Mouse (Mus musculus) midbrain, embryonic 13.5 days (tissue): ENCODE results near the gene Lclat1. TPM values are rescaled to one million over a fixed set of nuclear protein-coding genes. Genes with fewer than 3 reads are reported as not detected.

Experiments used
- ATAC-seq: fragments of 200-750 bp; cut with Nextera tagmentation; 2 replicates; pipeline ENCODE4 v1.8.0; 2017; ENCODE audit warnings: mild to moderate bottlenecking, moderate TSS enrichment, moderate library complexity
- H3K27ac ChIP-seq: fragments of 300-500 bp; sonication (generic); 2 replicates; pipeline ENCODE4 v1.5.1; 2015; ENCODE audit warnings: inconsistent platforms, mild to moderate bottlenecking, moderate library complexity
- H3K27me3 ChIP-seq: fragments of 300-500 bp; sonication (generic); 2 replicates; pipeline ENCODE4 v1.6.1; 2015; ENCODE audit warnings: mild to moderate bottlenecking, inconsistent platforms
- H3K36me3 ChIP-seq: fragments of 300-500 bp; sonication (generic); 2 replicates; pipeline ENCODE4 v1.6.1; 2015; ENCODE audit warnings: mild to moderate bottlenecking, inconsistent platforms
- H3K4me1 ChIP-seq: fragments of 300-500 bp; sonication (generic); replicated peaks from 2 replicates; pipeline ENCODE4 v1.6.1; 2015; ENCODE audit warnings: inconsistent platforms
- H3K4me2 ChIP-seq: fragments of 300-500 bp; sonication (generic); replicated peaks from 2 replicates; pipeline ENCODE4 v1.6.1; 2015; ENCODE audit warnings: moderate library complexity, mild to moderate bottlenecking, inconsistent platforms
- H3K4me3 ChIP-seq: fragments of 300-500 bp; sonication (generic); replicated peaks from 2 replicates; pipeline ENCODE4 v1.5.1; 2015; ENCODE audit warnings: mild to moderate bottlenecking, inconsistent platforms
- H3K9ac ChIP-seq: fragments of 300-500 bp; sonication (generic); replicated peaks from 2 replicates; pipeline ENCODE4 v1.6.1; 2015; ENCODE audit warnings: mild to moderate bottlenecking, inconsistent platforms
- H3K9me3 ChIP-seq: fragments of 300-500 bp; sonication (generic); 2 replicates; pipeline ENCODE4 v1.6.1; 2016; ENCODE audit warnings: mild to moderate bottlenecking, inconsistent platforms
- WGBS: fragments of 180-500 bp; shearing (Covaris S2); methylation state at CpG from one replicate; pipeline ENCODE4 v1.1.7; 2015; 5-methylcytosine and 5-hydroxymethylcytosine counted together
- polyA plus RNA-seq: library from polyadenylated mRNA; unstranded; fragments of >200 nt; fragmentation: Nextera tagmentation; extraction: Ambion mirVana; gene quantifications from 2 replicates; pipeline ENCODE4 v1.2.1, GENCODE M21; 2015

Gene Lclat1
- polyA plus RNA-seq, 1 experiment from 2014 or later, result 7.9 TPM

- no peaks in the 10 kb centered on the region for H3K9me3 ChIP-seq
- H3K4me1 ChIP-seq, result no peaks in the 10 kb centered on the region
- no peak overlapping the region for H3K9ac ChIP-seq
- H3K36me3 ChIP-seq, result no peaks in the 10 kb centered on the region
- H3K4me3 ChIP-seq, result no peak overlapping the region
- 97% methylated on average over 2 of the region's 2 CpGs for WGBS
- no peak overlapping the region for H3K4me2 ChIP-seq
- no peaks in the 10 kb centered on the region for H3K27me3 ChIP-seq
- no peak overlapping the region for H3K27ac ChIP-seq
- ATAC-seq, result no peak
These were observed 45.9 kb downstream of the Lclat1 start for GRCm38 (mm10) chr17:73153672-73154071.

GRCm38 (mm10) chr17:73156606-73157005 lies 48.8 kb downstream of the Lclat1 start:
- H3K4me1 ChIP-seq, result no peaks in the 10 kb centered on the region
- no peak for ATAC-seq
- 52% methylated on average over 1 of the region's 1 CpGs for WGBS
- no peaks in the 10 kb centered on the region for H3K36me3 ChIP-seq
- H3K9me3 ChIP-seq, result no peaks in the 10 kb centered on the region
- H3K4me3 ChIP-seq, result no peak overlapping the region
- H3K27me3 ChIP-seq, result no peaks in the 10 kb centered on the region
- H3K9ac ChIP-seq, result no peak overlapping the region
- no peak overlapping the region for H3K27ac ChIP-seq
- H3K4me2 ChIP-seq, result no peak overlapping the region

DNA sequence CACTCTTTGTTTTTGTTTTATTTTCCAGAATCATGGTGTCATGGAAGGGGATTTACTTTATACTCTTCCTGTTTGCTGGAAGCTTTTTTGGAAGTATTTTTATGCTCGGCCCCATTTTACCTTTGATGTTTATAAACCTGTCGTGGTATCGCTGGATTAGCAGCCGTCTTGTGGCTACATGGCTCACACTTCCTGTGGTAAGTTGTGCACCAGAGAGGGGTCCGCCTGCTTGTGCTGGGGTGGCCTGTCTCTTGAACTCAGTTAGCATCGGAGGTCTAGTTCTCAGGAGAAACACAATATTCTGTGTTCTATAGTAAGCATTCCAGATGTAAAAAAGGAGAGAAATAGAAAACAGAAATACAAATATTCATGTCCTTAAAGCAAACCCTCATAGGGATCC lies 54.0 kb downstream of the Lclat1 start:
- no peak overlapping the region for H3K4me2 ChIP-seq
- H3K36me3 ChIP-seq, result no peaks in the 10 kb centered on the region
- no peaks in the 10 kb centered on the region for H3K9me3 ChIP-seq
- no peak for ATAC-seq
- no peak overlapping the region for H3K9ac ChIP-seq
- no peak overlapping the region for H3K27ac ChIP-seq
- no peak overlapping the region for H3K4me3 ChIP-seq
- WGBS, result 88% methylated on average over 6 of the region's 6 CpGs
- peaks cover 4% of the 10 kb centered on the region; the same call in 1 of the 2 replicates for H3K4me1 ChIP-seq
- no peaks in the 10 kb centered on the region for H3K27me3 ChIP-seq

DNA sequence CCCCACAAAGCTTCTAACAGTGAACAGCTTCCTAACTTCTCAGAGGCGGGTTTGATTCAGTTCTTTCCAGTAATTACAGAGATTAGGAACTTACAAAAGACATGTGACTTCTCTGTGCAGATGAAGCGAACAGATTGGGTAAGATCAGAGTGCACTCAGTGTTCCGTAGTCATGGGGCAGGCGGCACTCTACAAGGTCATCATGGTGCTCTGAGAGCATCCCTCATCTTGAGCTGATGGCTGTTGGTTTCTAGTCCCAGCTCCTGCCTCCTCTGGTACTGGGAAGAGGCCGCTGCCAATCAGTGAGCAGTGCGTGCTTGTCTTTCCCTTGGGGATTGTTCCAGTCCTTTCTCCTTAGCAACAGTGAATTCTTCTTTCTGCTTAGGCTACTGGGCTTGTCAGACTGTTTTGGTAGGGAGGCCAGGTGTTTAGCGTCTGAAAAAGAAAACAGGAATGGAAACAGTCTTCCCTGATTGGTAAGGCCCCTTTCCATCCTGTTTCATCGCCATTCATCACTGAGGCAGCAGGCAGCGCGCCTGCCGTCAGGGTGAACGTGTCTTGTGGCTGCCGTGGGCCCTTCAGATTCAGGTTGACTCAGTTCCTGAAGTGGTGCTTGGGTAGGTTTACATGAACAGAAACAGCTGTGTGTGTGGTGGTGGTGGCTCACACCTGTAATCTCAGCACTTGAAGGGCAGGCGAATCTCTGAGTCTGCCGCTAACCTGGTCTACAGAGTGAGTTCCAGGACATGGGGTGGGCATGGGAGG lies 54.8 kb downstream of the Lclat1 start:
- ATAC-seq, result 0 out of 2 replicates have a peak, but pooled peaks have one; percentile 24
- H3K4me1 ChIP-seq, result peaks cover 4% of the 10 kb centered on the region; the same call in 1 of the 2 replicates
- 86% methylated on average over 15 of the region's 15 CpGs for WGBS
- H3K36me3 ChIP-seq, result no peaks in the 10 kb centered on the region
- H3K4me3 ChIP-seq, result no peak overlapping the region
- no peaks in the 10 kb centered on the region for H3K9me3 ChIP-seq
- no peaks in the 10 kb centered on the region for H3K27me3 ChIP-seq
- no peak overlapping the region for H3K4me2 ChIP-seq
- H3K9ac ChIP-seq, result no peak overlapping the region
- no peak overlapping the region for H3K27ac ChIP-seq

GRCm38 (mm10) chr17:73163597-73163996 lies 55.8 kb downstream of the Lclat1 start:
- no peaks in the 10 kb centered on the region for H3K9me3 ChIP-seq
- no peaks in the 10 kb centered on the region for H3K36me3 ChIP-seq
- ATAC-seq, result no peak
- no peak overlapping the region for H3K27ac ChIP-seq
- no peak overlapping the region for H3K4me2 ChIP-seq
- H3K9ac ChIP-seq, result no peak overlapping the region
- H3K4me3 ChIP-seq, result no peak overlapping the region
- peaks cover 4% of the 10 kb centered on the region; the same call in 1 of the 2 replicates for H3K4me1 ChIP-seq
- 67% methylated on average over 3 of the region's 3 CpGs for WGBS
- H3K27me3 ChIP-seq, result no peaks in the 10 kb centered on the region

- Histone ChIP-seq H3K36me3 (no peaks in the 10 kb centered on the region), H3K27me3 (no peaks in the 10 kb centered on the region), H3K27ac (no peak overlapping the region), H3K4me2 (no peak overlapping the region), H3K4me1 (peaks cover 4% of the 10 kb centered on the region; the same call in 1 of the 2 replicates), H3K9ac (no peak overlapping the region), H3K4me3 (no peak overlapping the region), H3K9me3 (no peaks in the 10 kb centered on the region)
- ATAC-seq, result no peak
- WGBS, result 93% methylated on average over 2 of the region's 2 CpGs
These were observed 56.3 kb downstream of the Lclat1 start for GRCm38 (mm10) chr17:73164121-73164520.

GRCm38 (mm10) chr17:73169461-73169860 lies 61.7 kb downstream of the Lclat1 start:
- Histone ChIP-seq H3K4me1 (no peaks in the 10 kb centered on the region), H3K4me2 (no peak overlapping the region), H3K27ac (no peak overlapping the region), H3K9ac (no peak overlapping the region), H3K4me3 (no peak overlapping the region), H3K9me3 (no peaks in the 10 kb centered on the region), H3K36me3 (no peaks in the 10 kb centered on the region), H3K27me3 (no peaks in the 10 kb centered on the region)
- WGBS, result 95% methylated on average over 7 of the region's 7 CpGs
- no peak for ATAC-seq

- 81% methylated on average over 5 of the region's 5 CpGs for WGBS
- Histone ChIP-seq H3K9me3 (no peaks in the 10 kb centered on the region), H3K36me3 (no peaks in the 10 kb centered on the region)
These were observed 62.4 kb downstream of the Lclat1 start for GRCm38 (mm10) chr17:73170141-73170540.

GRCm38 (mm10) chr17:73174083-73174562 lies 66.3 kb downstream of the Lclat1 start:
- Histone ChIP-seq H3K36me3 (0 out of 2 replicates have a peak, but pooled peaks cover 5% of the 10 kb centered on the region), H3K9ac (no peak overlapping the region), H3K4me2 (no peak overlapping the region), H3K27me3 (no peaks in the 10 kb centered on the region), H3K4me1 (no peaks in the 10 kb centered on the region), H3K27ac (no peak overlapping the region), H3K9me3 (no peaks in the 10 kb centered on the region), H3K4me3 (no peak overlapping the region)
- ATAC-seq, result 0 out of 2 replicates have a peak, but pooled peaks have one; percentile 27
- 69% methylated on average over 5 of the region's 5 CpGs for WGBS

More at GRCm38 (mm10) chr17:73170141-73170540, 62.4 kb downstream of the Lclat1 start:
- Histone ChIP-seq H3K27me3 (no peaks in the 10 kb centered on the region), H3K27ac (no peak overlapping the region), H3K9ac (no peak overlapping the region), H3K4me2 (no peak overlapping the region), H3K4me3 (no peak overlapping the region), H3K4me1 (no peaks in the 10 kb centered on the region)
- no peak for ATAC-seq

- Histone ChIP-seq H3K27me3 (no peaks in the 10 kb centered on the region), H3K4me2 (no peak overlapping the region), H3K27ac (no peak overlapping the region), H3K36me3 (0 out of 2 replicates have a peak, but pooled peaks cover 5% of the 10 kb centered on the region), H3K9ac (no peak overlapping the region), H3K4me1 (no peaks in the 10 kb centered on the region), H3K4me3 (no peak overlapping the region), H3K9me3 (no peaks in the 10 kb centered on the region)
- WGBS, result 87% methylated on average over 5 of the region's 5 CpGs
- no peak for ATAC-seq
These were observed 67.9 kb downstream of the Lclat1 start for GRCm38 (mm10) chr17:73175720-73176119.

DNA sequence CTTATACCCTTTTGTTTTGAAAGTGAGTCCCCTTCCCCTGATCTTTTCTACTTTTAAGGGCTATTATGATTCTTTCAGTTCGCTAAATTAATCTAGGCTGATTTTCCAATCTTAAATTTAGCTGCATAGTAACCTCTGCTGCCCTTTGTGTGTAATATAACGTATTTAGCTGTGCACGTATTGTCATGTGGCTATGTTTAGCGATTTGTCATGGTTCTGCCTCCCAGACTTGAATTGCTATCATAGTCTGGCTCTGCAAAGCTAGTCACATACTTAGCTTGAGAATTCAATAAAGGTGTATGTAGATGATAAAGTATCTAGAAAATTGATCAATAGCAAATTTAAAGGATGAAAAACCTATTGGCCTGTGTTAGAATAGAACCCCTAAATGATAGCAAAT lies 69.3 kb downstream of the Lclat1 start:
- Histone ChIP-seq H3K4me3 (no peak overlapping the region), H3K27me3 (no peaks in the 10 kb centered on the region), H3K36me3 (0 out of 2 replicates have a peak, but pooled peaks cover 5% of the 10 kb centered on the region), H3K9ac (no peak overlapping the region), H3K27ac (no peak overlapping the region), H3K4me2 (no peak overlapping the region), H3K4me1 (no peaks in the 10 kb centered on the region), H3K9me3 (no peaks in the 10 kb centered on the region)
- WGBS, result 82% methylated on average over 4 of the region's 4 CpGs
- ATAC-seq, result no peak

DNA sequence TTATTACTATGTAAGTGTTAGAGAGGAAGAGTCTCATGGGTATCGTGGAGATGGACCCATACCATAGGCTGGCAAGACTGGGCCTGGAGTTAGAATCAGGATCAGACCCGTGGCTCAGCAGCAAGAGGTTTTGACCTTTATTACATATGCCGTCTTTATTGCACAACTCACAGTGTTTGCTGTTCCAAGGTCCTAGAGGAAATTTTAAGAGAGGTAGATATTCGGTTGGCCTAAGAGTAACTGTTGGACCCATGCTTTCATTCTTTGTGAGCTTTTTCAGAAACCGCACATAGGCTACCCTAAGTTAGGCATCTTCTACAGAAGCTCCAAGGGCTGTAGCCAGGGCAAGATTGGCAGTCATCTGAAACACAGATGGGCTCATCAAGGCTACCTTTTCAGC lies 79.1 kb downstream of the Lclat1 start:
- Histone ChIP-seq H3K36me3 (0 out of 2 replicates have a peak, but pooled peaks cover 9% of the 10 kb centered on the region), H3K27ac (no peak overlapping the region), H3K4me2 (no peak overlapping the region), H3K4me1 (no peaks in the 10 kb centered on the region), H3K27me3 (no peaks in the 10 kb centered on the region), H3K4me3 (no peak overlapping the region), H3K9me3 (no peaks in the 10 kb centered on the region), H3K9ac (no peak overlapping the region)
- ATAC-seq, result no peak
- WGBS, result 98% methylated on average over 5 of the region's 5 CpGs
